ENCODE assay signal across 21 mouse cellular contexts in genomic region chr4:95157653-95158430, GRCm38 (mm10).
DNase-seq lines count a peak whose midpoint lies in the region; ATAC-seq and TF ChIP-seq lines count a peak whose summit lies in the region.
"Had no signal": no experiment of that assay in that cellular context is flagged by ENCODE, and none has a peak within 500 bp of the region (broad histone marks: within the 10 kb centered on the region; RNA-seq: fewer than 3 reads in every experiment).

No protein-coding gene starts in this region.

- H3K36me3 ChIP-seq in heart, adult 2 months (ENCODE audit: control insufficient read depth, insufficient read depth, low read length), result peaks cover 5% of the 10 kb centered on the region
- H3K36me3 ChIP-seq in G1E (replicated peaks), result no peaks in the 10 kb centered on the region
- no peaks in the 10 kb centered on the region for H3K36me3 ChIP-seq in liver, embryonic 14.5 days (replicated peaks; ENCODE audit: control insufficient read depth, insufficient read depth, low read depth)
- no peaks in the 10 kb centered on the region for H3K36me3 ChIP-seq in intestine, postnatal 0 days (ENCODE audit: control insufficient read depth, insufficient read depth)
- H3K36me3 ChIP-seq: hindbrain, embryonic 13.5 days; intestine, embryonic 15.5 days; kidney, embryonic 15.5 days; midbrain, embryonic 15.5 days had no signal

- no peak for TF ChIP-seq EP300 in heart, adult 2 months (IDR thresholded peaks at IDR 0.05; ENCODE audit: insufficient read depth, low read depth, low read length)
- TF ChIP-seq EP300 in liver, embryonic 14.5 days (IDR thresholded peaks at IDR 0.05; ENCODE audit: low read depth), result no peak

- no peak for DNase-seq in heart, adult 2 months
- no peak for DNase-seq in heart, adult 9 months (ENCODE audit: low spot score in 2 of 2)
- peak; percentile 68 for DNase-seq in G1E (ENCODE audit: low spot score)
- no peak for DNase-seq in liver, embryonic 14.5 days (ENCODE audit: low read depth in 3 of 3, low spot score in 3 of 3)
- DNase-seq in embryo, embryonic 11 days, result no peak
- no peak for DNase-seq in urinary bladder, postnatal 36 days (ENCODE audit: low spot score in 2 of 2)
- DNase-seq: B cell, adult 2 months; cerebellum, adult 9-11 months; layer of hippocampus, postnatal 36 days; retina, postnatal 1 day; right cerebral cortex, postnatal 4 days; thymus, adult 18-20 months had no signal

- H3K9me3 ChIP-seq in G1E (replicated peaks), result no peaks in the 10 kb centered on the region
- H3K9me3 ChIP-seq in liver, embryonic 14.5 days (ENCODE audit: control insufficient read depth, low read length), result no peaks in the 10 kb centered on the region
- H3K9me3 ChIP-seq in intestine, postnatal 0 days (ENCODE audit: control insufficient read depth), result no peaks in the 10 kb centered on the region
- H3K9me3 ChIP-seq: hindbrain, embryonic 13.5 days; intestine, embryonic 15.5 days; kidney, embryonic 15.5 days; megakaryocyte, embryonic 14.5 days; midbrain, embryonic 15.5 days had no signal

- no peak for TF ChIP-seq POLR2A in heart, adult 2 months (IDR thresholded peaks at IDR 0.05; ENCODE audit: insufficient read depth, low read depth, low read length)
- TF ChIP-seq POLR2A in embryonic fibroblast, embryonic 13.5 days (IDR thresholded peaks at IDR 0.05; ENCODE audit: low read depth, low read length), result no peak

- 0 out of 2 replicates have a peak, but pooled peaks have one; percentile 5 for ATAC-seq in G1E (ENCODE audit: extremely low read depth, insufficient number of reproducible peaks, low FRiP score, poor library complexity, severe bottlenecking)
- no peak for ATAC-seq in liver, embryonic 14.5 days (ENCODE audit: insufficient read depth)
- ATAC-seq in intestine, postnatal 0 days, result no peak
- ATAC-seq: forebrain, embryonic 14.5 days; intestine, embryonic 15.5 days; midbrain, embryonic 15.5 days had no signal

- 0 out of 2 replicates have a peak overlapping the region, but pooled peaks have one; percentile 42 for H3K4me2 ChIP-seq in liver, embryonic 14.5 days (ENCODE audit: low read depth)
- H3K4me2 ChIP-seq in intestine, postnatal 0 days (replicated peaks; ENCODE audit: low read depth), result no peak overlapping the region
- H3K4me2 ChIP-seq: hindbrain, embryonic 13.5 days; intestine, embryonic 15.5 days; kidney, embryonic 15.5 days; lung, embryonic 14.5 days; midbrain, embryonic 15.5 days had no signal

- no peak for TF ChIP-seq CTCF in heart, adult 2 months (IDR thresholded peaks at IDR 0.05)
- TF ChIP-seq CTCF in G1E (IDR thresholded peaks at IDR 0.05; ENCODE audit: low read depth, low read length), result no peak
- TF ChIP-seq CTCF in embryonic fibroblast, embryonic 13.5 days (IDR thresholded peaks at IDR 0.05; ENCODE audit: borderline replicate concordance, insufficient read depth, low read length), result no peak
- TF ChIP-seq CTCF in liver, embryonic 14.5 days (IDR thresholded peaks at IDR 0.05; ENCODE audit: low read depth), result no peak
- no peak for TF ChIP-seq CTCF in intestine, postnatal 0 days (IDR thresholded peaks at IDR 0.05; ENCODE audit: low read depth)

- H3K9ac ChIP-seq in heart, adult 2 months (ENCODE audit: low read depth, low read length), result no peak overlapping the region
- peak overlapping the region; percentile 34; the same call in 1 of the 2 replicates for H3K9ac ChIP-seq in liver, embryonic 14.5 days (replicated peaks)
- no peak overlapping the region for H3K9ac ChIP-seq in intestine, postnatal 0 days (ENCODE audit: low read depth, low read length)
- H3K9ac ChIP-seq: hindbrain, embryonic 13.5 days; intestine, embryonic 15.5 days; kidney, embryonic 15.5 days; lung, embryonic 14.5 days; midbrain, embryonic 15.5 days had no signal

- intact Hi-C loops in heart, adult 2 months (cut with DNase I), result loop anchor here (5.0 kb wide), 1 partner anchor 229 kb away; no protein-coding TSS in a partner anchor

- no peak overlapping the region for H3K4me3 ChIP-seq in heart, adult 2 months
- H3K4me3 ChIP-seq in G1E (ENCODE audit: low read depth, low read length), result no peak overlapping the region
- H3K4me3 ChIP-seq in embryonic fibroblast, embryonic 13.5 days (ENCODE audit: insufficient read depth, low read length), result no peak overlapping the region
- no peak overlapping the region for H3K4me3 ChIP-seq in liver, embryonic 14.5 days (ENCODE audit: insufficient read depth in 1 of 2, low read depth in 2 of 2, low read length in 2 of 2)
- no peak overlapping the region for H3K4me3 ChIP-seq in intestine, postnatal 0 days (ENCODE audit: low read depth, low read length)
- H3K4me3 ChIP-seq: hindbrain, embryonic 13.5 days; intestine, embryonic 15.5 days; kidney, embryonic 15.5 days; megakaryocyte, embryonic 14.5 days; midbrain, embryonic 15.5 days had no signal

- H3K27me3 ChIP-seq in heart, adult 2 months (ENCODE audit: control insufficient read depth, insufficient read depth, low read length), result no peaks in the 10 kb centered on the region
- H3K27me3 ChIP-seq in G1E (ENCODE audit: insufficient read depth, low read length), result no peaks in the 10 kb centered on the region
- H3K27me3 ChIP-seq in liver, embryonic 14.5 days (ENCODE audit: control insufficient read depth, insufficient read depth, low read length), result no peaks in the 10 kb centered on the region
- no peaks in the 10 kb centered on the region for H3K27me3 ChIP-seq in intestine, postnatal 0 days (replicated peaks; ENCODE audit: control insufficient read depth, insufficient read depth, low read length)
- H3K27me3 ChIP-seq: intestine, embryonic 15.5 days; kidney, embryonic 15.5 days; megakaryocyte, embryonic 14.5 days had no signal

- no peaks in the 10 kb centered on the region for H3K79me2 ChIP-seq in heart, adult 2 months (replicated peaks; ENCODE audit: control insufficient read depth, insufficient read depth, low read length)

- H3K4me1 ChIP-seq in heart, adult 2 months (ENCODE audit: control insufficient read depth, insufficient read depth, low read length), result peaks cover 29% of the 10 kb centered on the region
- H3K4me1 ChIP-seq in G1E (ENCODE audit: insufficient read depth, low read depth, low read length), result peaks cover 85% of the 10 kb centered on the region
- peaks cover 3% of the 10 kb centered on the region; the same call in 1 of the 2 replicates for H3K4me1 ChIP-seq in embryonic fibroblast, embryonic 13.5 days (ENCODE audit: control insufficient read depth, insufficient read depth, low read length)
- peaks cover 65 to 77% of the 10 kb centered on the region in 2 experiments for H3K4me1 ChIP-seq in liver, embryonic 14.5 days (replicated peaks; ENCODE audit: control insufficient read depth in 2 of 2, insufficient read depth in 2 of 2, low read length in 1 of 2)
- H3K4me1 ChIP-seq in intestine, postnatal 0 days (replicated peaks; ENCODE audit: control insufficient read depth, insufficient read depth, low read length), result peaks cover 24% of the 10 kb centered on the region

- 0 out of 2 replicates have a peak overlapping the region, but pooled peaks have one; percentile 10 for H3K27ac ChIP-seq in heart, adult 2 months
- H3K27ac ChIP-seq in embryonic fibroblast, embryonic 13.5 days (ENCODE audit: insufficient read depth, low read length), result peak overlapping the region; percentile 95
- H3K27ac ChIP-seq in liver, embryonic 14.5 days, result peak overlapping the region; percentile 38; the same call in 1 of the 2 replicates
- no peak overlapping the region for H3K27ac ChIP-seq in intestine, postnatal 0 days (ENCODE audit: low read depth, low read length)
- H3K27ac ChIP-seq: hindbrain, embryonic 13.5 days; midbrain, embryonic 15.5 days had no signal

- WGBS in heart, adult 2 months, result 91% methylated on average over 7 of the region's 7 CpGs
- 61% methylated on average over 7 of the region's 7 CpGs for WGBS in liver, embryonic 14.5 days (ENCODE audit: insufficient replicate concordance)
- 95% methylated on average over 7 of the region's 7 CpGs for WGBS in intestine, postnatal 0 days
